Mouse (Mus musculus) central nervous system, embryonic 11.5 days (tissue): ENCODE results near the gene Il25. TPM values are rescaled to one million over a fixed set of nuclear protein-coding genes. Genes with fewer than 3 reads are reported as not detected.

ENCODE experiments used
- polyA plus RNA-seq: library from polyadenylated mRNA; depleted of rRNA; stranded (reverse); fragments of >200 nt; gene quantifications from 2 replicates; pipeline ENCODE4 v1.2.3, GENCODE M21; 2012; rRNA removed

Il25 gene
- polyA plus RNA-seq: 0.14 and 0.22 TPM in 2 replicates

DNA sequence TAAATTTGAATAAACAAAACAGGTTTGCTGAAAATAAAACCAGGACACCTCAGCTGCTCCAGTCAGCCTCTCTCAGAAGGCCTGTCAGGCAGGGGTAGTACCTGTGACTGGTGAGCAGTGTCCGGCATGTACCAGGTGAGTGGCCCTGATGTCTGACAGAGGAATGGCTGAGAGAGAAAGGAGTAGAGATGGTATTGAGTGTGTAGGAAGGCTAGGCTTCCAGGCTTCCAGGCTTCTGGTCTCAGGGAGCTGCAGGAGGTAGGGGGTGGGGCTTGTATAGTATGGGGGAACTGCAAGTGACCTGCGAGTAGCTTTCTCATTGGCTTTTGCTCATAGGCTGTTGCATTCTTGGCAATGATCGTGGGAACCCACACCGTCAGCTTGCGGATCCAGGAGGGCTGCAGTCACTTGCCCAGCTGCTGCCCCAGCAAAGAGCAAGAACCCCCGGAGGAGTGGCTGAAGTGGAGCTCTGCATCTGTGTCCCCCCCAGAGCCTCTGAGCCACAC lies at the start of gene Il25:
TSS of gene Il25 (plus strand) at position 51 of the 506 bp plus-strand sequence.

DNA sequence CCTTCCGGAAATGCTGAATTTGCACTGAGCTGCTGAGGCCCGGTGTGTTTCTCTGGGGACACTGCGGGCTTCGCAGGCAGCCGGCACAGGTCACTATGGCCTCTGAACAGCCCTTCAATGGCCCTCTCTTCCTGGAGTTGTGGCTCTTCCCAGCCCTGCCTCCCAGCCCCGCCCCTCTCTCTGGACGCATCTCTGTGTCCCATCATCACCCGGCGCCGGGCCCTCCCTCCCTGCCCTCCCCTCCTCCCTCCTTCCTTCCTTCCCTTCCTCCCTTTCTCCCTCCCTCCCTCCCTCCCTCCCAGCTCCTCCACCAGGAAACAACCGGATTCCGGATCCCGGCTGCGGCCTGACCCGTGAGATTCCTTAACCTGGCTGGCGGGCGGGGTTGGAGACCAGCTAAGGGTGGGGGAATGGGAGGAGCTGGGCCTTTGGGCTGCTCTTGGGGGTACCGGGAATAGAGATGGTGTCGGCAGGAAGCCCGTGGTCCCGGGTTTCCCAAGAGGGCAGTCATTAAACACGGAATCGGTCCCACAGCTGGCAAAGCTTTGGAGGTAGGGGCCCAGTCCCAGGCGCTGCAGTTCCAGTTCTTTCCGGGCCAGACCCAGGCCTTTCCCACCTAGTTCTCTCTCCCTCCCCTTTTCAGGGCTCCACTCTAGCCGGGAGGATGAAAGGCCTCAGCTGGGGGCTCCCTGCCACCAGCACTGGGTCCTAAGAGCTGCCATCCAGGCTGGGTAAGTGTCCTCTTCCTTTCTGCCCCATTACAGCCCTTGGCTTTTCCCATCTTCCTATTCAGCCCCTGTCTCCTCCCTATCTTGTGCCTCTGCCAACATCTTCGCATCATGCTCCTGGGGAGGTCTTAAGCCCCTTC lies 49.1 kb upstream of the Il25 start, which contains the start of the genes Bcl2l2 and Gm20521:
TSS of gene Bcl2l2 (plus strand) at position 224 of the 868 bp plus-strand sequence.
TSS of gene Gm20521 (plus strand) at position 288 of the 868 bp plus-strand sequence.

DNA sequence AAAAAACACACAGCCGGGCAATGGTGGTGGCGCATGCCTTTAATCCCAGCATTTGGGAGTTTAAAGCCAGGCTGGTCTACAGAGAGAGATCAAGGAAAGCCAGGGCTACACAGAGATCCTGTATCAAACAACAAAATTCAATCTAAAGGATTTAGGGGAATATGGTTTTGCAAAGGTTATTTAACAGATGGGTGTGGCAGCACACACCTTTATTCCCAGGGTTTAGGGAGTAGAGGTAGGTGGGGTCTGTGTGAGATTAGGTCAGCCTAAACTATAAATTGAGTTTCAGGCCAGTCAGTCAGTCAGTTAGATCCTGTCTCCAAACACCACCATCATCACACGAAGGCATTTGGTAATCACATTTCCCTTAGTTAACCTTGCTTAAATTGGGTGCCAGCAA lies 40.3 kb upstream of the Il25 start, which contains the start of gene Pabpn1:
TSS of gene Pabpn1 (plus strand) at position 301 of the 400 bp plus-strand sequence.

DNA sequence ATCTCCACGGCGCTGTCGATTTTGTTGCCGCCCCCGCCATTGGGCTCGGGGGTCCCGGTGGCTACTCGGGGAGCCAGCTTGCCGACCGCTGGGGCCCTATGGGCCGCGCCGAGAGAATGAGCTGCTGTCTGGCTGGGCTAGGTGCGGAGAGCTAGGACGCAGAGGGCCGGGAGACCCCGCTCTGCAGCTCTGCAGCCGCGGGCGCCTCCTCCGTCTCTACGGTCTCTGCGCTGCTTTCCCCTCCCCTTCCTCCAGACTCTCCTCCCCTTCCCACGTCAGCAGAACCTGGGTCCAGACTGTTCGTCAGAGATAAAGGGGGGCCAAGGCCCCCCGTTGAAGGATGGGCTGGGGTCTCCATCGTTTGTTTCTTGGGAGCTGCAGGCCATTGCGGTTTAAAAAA lies 19.6 kb upstream of the Il25 start, which contains the start of gene Slc22a17:
TSS of gene Slc22a17 (minus strand) at position 247 of the 400 bp plus-strand sequence.

DNA sequence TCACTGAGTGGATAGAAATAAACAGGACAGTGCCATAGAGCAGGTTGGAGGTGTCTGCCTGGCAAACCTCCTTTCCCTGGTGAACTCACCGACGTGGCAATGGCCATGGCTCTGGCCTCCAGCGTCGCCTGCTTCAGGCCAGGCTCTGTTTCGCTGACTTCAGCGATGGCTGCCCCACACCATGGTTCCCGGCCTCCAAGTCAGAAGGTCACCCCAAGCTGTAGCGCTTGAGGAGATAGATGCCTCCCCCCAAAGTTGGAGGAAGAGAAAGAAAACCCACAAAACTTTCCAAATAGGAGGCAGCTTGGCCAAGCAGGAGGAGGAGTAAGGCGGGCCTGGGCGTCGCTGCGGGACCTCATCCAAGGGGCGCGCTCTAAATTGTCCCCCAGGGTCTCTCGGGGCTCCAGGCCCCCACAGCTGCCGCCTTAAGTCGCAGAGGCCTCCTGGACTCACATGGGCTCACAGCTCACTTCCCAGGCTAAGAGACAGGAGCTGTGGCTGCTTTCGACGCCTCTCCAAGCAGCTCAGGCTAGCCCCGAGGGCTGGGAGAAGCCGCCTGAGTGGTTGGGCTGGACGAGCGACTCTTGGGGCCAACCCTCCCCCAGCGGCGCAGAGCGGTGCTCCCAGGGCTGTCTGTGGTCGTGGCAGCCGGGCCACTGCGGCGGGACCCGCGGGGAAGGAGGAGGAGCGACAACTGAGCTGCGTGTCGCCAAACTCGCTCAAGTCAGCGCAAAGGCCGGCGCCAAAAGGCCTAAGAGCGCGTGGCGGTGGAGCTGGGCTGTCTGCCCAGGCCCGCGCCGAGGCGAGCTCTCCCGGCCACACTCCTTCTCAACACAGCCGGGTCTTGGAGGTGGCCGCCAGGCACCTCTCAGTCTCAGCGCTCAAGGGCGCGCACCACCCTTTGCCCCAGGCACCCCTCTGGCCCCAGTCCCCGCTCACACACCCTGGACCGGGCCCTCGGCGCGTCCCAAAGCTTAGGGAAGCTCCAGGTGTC lies 6.8 kb upstream of the Il25 start, which contains the start of gene Efs:
TSS of gene Efs (minus strand) at position 778 of the 994 bp plus-strand sequence.

DNA sequence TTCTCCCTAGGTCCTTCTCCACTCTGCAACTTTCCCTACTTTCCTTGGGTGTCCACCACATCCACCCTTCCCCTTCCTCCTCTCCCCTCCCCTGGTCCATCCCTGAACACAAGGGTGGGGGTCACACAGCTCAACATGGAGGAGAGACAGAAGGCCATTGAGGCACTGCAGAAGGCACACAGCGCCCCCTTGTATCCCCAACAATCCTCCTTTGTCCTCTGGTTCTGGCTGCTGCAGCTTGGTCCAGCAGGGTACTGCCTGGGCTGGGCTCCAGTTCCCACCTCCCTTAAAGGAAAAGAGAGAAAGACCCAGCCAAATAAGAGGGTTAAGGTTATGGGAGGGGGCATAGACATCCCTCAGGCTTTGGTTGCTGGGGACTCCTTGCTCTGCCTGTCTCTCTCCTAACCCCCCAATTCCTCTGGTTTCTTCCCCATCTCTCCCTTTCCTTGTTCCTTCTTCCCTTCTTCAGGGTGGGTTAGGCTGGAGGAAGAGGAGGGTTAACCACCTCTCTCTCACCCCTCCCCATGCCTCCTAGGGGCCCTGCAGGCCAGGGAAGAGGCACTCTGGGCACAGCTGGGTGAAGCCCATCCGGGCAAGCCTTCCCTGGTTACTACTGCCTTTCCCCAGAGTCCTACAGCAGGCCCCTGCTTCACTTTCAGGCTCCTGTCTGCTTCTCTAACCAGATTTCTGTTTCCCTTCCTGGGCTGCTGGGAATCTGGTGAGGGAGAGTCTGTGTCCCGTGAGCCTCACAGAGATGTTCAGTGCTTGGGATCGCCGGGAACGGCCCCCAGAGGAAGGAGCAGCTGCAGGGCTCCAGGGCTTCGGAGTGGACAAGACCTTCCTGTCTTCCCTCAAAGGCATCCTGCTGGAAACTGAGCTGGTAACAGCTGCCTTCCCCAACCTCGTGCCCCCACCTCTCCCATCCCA lies 3.7 kb downstream of the Il25 start, which contains the start of gene Cmtm5:
TSS of gene Cmtm5 (plus strand) at position 358 of the 927 bp plus-strand sequence.

DNA sequence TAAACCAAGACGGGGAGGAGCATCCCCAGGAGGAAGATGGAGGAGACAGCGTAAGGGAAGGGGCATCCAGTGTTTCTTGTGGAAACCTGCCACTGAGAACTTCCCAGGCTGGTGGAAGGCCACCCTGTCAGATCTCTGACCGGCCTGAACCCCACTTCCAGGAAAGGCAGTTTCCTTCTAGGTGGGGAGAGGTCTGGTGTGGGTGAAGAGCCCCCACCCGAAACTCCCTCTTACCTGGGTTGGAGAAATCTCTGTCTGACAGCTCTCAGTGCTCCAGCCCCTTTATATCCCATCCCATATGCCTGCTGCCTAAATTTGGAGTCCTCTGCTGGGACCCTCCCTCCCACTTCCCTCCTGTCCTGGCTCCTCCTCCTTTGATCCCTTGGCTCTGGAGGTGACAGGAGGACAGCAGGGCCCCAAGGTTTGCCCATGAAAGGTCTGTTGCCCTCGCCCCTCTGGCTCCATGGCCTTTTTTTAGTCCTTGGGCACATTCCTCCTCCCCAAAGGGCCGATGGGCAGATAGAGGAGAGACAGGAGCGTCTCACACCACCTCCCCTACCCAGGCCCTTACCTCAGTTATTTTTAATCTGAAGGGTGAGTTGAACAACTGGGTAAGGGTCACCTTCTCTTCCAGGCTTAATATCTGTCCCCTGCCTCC lies 34.0 kb downstream of the Il25 start, which contains the start of gene Myh6:
TSS of gene Myh6 (minus strand) at position 608 of the 658 bp plus-strand sequence.

DNA sequence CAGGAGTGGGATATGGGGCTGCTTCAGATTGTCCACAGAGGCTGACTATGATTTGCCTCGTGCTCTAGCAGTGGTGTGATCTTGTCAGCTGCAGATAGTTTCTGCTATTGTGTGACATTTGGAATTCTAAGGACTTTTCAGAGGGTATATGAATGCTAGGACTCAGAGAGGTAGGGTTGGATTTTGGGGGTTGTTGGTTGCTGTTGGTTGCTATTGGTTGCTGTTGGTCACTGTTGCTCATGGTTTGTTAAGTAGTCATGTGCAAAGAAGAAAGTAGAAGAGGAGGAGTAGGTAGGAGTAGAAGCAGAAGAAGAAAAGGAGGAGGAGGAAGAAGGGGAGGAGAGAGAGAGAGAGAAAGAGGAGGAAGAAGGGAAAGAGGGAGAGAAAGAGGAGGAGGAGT lies 44.1 kb downstream of the Il25 start, which contains the start of gene Gm17428:
TSS of gene Gm17428 (plus strand) at position 301 of the 400 bp plus-strand sequence.

Other genes with a start within 250 kb of the Il25 start
- 77.0 and 90.6 TPM in 2 replicates for gene 1700123O20Rik, start 246.5 kb upstream of the Il25 start, polyA plus RNA-seq
- gene Acin1, start 245.8 kb upstream of the Il25 start, polyA plus RNA-seq: 400 and 680 TPM in 2 replicates
- gene Gm29776, start 233.9 kb upstream of the Il25 start, polyA plus RNA-seq: 0.02 TPM in 1 of 2 replicates, not detected in the other
- 0.20 and 0.64 TPM in 2 replicates for gene Cebpe, start 220.5 kb upstream of the Il25 start, polyA plus RNA-seq
- gene Slc7a8, start 150.7 kb upstream of the Il25 start, polyA plus RNA-seq: 2.7 and 3.1 TPM in 2 replicates
- not detected in 2 replicates for gene Rnf212b, start 118.6 kb upstream of the Il25 start, polyA plus RNA-seq
- gene Homez, start 61.7 kb upstream of the Il25 start, polyA plus RNA-seq: 8.0 and 11.2 TPM in 2 replicates
- gene Ppp1r3e, start 55.1 kb upstream of the Il25 start, polyA plus RNA-seq: 6.4 and 6.8 TPM in 2 replicates
- 33.6 and 40.4 TPM in 2 replicates for gene Bcl2l2, start 49.3 kb upstream of the Il25 start, polyA plus RNA-seq
- gene Gm20521, start 49.3 kb upstream of the Il25 start, polyA plus RNA-seq: 0.31 and 0.50 TPM in 2 replicates
- gene Pabpn1, start 40.2 kb upstream of the Il25 start, polyA plus RNA-seq: 563 and 639 TPM in 2 replicates
- 183 and 215 TPM in 2 replicates for gene Slc22a17, start 19.6 kb upstream of the Il25 start, polyA plus RNA-seq
- gene Efs, start 6.6 kb upstream of the Il25 start, polyA plus RNA-seq: 29.7 and 43.7 TPM in 2 replicates
- gene Cmtm5, start 3.6 kb downstream of the Il25 start, polyA plus RNA-seq: 0.53 and 3.1 TPM in 2 replicates
- 39.9 and 46.8 TPM in 2 replicates for gene Myh6, start 34.2 kb downstream of the Il25 start, polyA plus RNA-seq
- gene Gm17428, start 44.2 kb downstream of the Il25 start, polyA plus RNA-seq: not detected in 2 replicates
- 49.1 and 69.1 TPM in 2 replicates for gene Myh7, start 61.9 kb downstream of the Il25 start, polyA plus RNA-seq
- 74.5 and 85.9 TPM in 2 replicates for gene Ngdn, start 82.8 kb downstream of the Il25 start, polyA plus RNA-seq
- gene Zfhx2, start 159.6 kb downstream of the Il25 start, polyA plus RNA-seq: 12.8 and 14.9 TPM in 2 replicates
- 8.5 and 12.3 TPM in 2 replicates for gene Thtpa, start 162.1 kb downstream of the Il25 start, polyA plus RNA-seq
- 8.8 and 9.0 TPM in 2 replicates for gene Ap1g2, start 173.9 kb downstream of the Il25 start, polyA plus RNA-seq
- 12.3 and 15.7 TPM in 2 replicates for gene Jph4, start 184.2 kb downstream of the Il25 start, polyA plus RNA-seq